Mouse (Mus musculus) embryonic facial prominence, embryonic 14.5 days (tissue): ENCODE measurements around the gene Col5a1. TPM values are rescaled to one million over a fixed set of nuclear protein-coding genes. Genes with fewer than 3 reads are reported as not detected.
A peak's percentile ranks its signal among the peaks of the same experiment; 100 is the strongest.

Source experiments
- ATAC-seq: fragments of 200-750 bp; cut with Nextera tagmentation; 2 replicates; pipeline ENCODE4 v1.8.0; 2017; ENCODE audit warnings: low read depth, moderate number of reproducible peaks, moderate TSS enrichment
- DNase-seq: peaks from one replicate; pipeline ENCODE4 v3.0.0-alpha.2; 2015; ENCODE audit warnings: low spot score
- H3K27ac ChIP-seq: fragments of 300-500 bp; sonication (generic); replicated peaks from 2 replicates; pipeline ENCODE4 v1.5.1; 2014; ENCODE audit warnings: low read depth, mild to moderate bottlenecking, low read length, moderate library complexity
- H3K27me3 ChIP-seq: fragments of 300-500 bp; sonication (generic); replicated peaks from 2 replicates; pipeline ENCODE4 v1.6.1; 2014; ENCODE audit warnings: low read length; ENCODE audit not compliant: control insufficient read depth, insufficient read depth
- H3K36me3 ChIP-seq: fragments of 300-500 bp; sonication (generic); 2 replicates; pipeline ENCODE4 v1.6.1; 2014; ENCODE audit warnings: low read length, mixed read lengths; ENCODE audit not compliant: control insufficient read depth, insufficient read depth
- H3K4me1 ChIP-seq: fragments of 300-500 bp; sonication (generic); 2 replicates; pipeline ENCODE4 v1.6.1; 2014; ENCODE audit warnings: antibody characterized with exemption, low read length; ENCODE audit not compliant: control insufficient read depth, insufficient read depth
- H3K4me2 ChIP-seq: fragments of 300-500 bp; sonication (generic); 2 replicates; pipeline ENCODE4 v1.6.1; 2014; ENCODE audit warnings: low read depth, mild to moderate bottlenecking, low read length, moderate library complexity, mixed read lengths
- H3K4me3 ChIP-seq: fragments of 300-500 bp; sonication (generic); 2 replicates; pipeline ENCODE4 v1.5.1; 2014; ENCODE audit warnings: low read depth, mild to moderate bottlenecking, low read length
- H3K9ac ChIP-seq: fragments of 300-500 bp; sonication (generic); 2 replicates; pipeline ENCODE4 v1.6.1; 2014; ENCODE audit warnings: low read depth, mild to moderate bottlenecking, low read length, moderate library complexity, mixed read lengths
- H3K9me3 ChIP-seq: fragments of 300-500 bp; sonication (generic); 2 replicates; pipeline ENCODE4 v1.6.1; 2016; ENCODE audit warnings: low read length; ENCODE audit not compliant: control insufficient read depth
- WGBS: fragments of 180-500 bp; shearing (Covaris S2); extraction: QIAGEN DNeasy Blood & Tissue Kit; methylation state at CpG from one replicate; pipeline ENCODE4 v1.1.7; 2014; 5-methylcytosine and 5-hydroxymethylcytosine counted together
- polyA plus RNA-seq: library from polyadenylated mRNA; unstranded; fragments of >200 nt; fragmentation: Nextera tagmentation; extraction: Ambion mirVana; gene quantifications from 2 replicates; pipeline ENCODE4 v1.2.1, GENCODE M21; 2014

The Col5a1 gene
- polyA plus RNA-seq, 1 experiment from 2014 or later = 253 TPM

DNA sequence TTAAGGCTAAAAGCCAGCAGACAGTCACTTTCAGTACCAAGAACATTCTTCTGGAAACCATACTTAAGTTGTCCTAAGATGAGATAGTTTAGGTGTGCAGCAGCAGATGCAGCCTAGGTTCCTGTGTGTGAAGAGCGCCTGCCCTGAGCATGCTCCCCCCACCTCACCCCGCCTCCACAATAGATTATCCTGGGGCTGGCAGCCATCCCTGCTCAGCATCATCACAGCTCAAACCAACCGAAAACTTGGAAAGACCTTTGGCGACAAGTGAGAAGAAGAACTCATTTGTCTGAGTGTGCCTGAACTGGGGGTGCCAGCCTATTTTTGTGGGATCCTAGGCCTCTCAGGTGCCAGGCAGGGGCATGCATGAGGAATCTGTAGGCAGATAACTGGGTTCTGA, 139.6 kb downstream of the Col5a1 start:
- Histone ChIP-seq H3K9me3 (no peaks in the 10 kb centered on the region), H3K27ac (no peak overlapping the region), H3K4me2 (no peak overlapping the region), H3K9ac (no peak overlapping the region), H3K36me3 (peaks cover 90% of the 10 kb centered on the region), H3K27me3 (no peaks in the 10 kb centered on the region), H3K4me3 (no peak overlapping the region), H3K4me1 (no peaks in the 10 kb centered on the region)
- WGBS = 95% methylated on average over 4 of the region's 4 CpGs
- no peak for DNase-seq
- no peak for ATAC-seq

DNA sequence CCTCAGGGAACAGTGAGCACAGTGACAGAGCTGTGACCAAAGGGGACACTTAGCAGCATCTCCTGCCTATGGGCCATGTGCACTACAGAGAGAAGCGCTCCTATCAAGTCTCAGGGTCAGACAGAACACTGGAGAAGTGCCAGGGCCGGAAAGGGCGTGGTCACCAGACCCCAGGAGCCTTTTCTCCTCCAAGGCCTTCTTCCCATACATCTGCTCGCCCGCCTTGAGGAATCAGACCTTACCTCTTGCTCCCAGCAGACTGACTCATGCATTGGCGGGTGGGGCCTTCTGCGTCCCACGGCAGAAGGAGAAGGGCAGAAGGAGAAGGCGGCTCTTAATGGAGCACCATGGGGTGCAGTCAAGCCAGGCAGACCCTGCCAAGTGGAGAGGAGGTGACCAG, 145.6 kb downstream of the Col5a1 start:
- Histone ChIP-seq H3K4me2 (no peak overlapping the region), H3K36me3 (peaks cover 99% of the 10 kb centered on the region), H3K4me3 (no peak overlapping the region), H3K4me1 (no peaks in the 10 kb centered on the region), H3K27me3 (no peaks in the 10 kb centered on the region), H3K27ac (no peak overlapping the region), H3K9me3 (no peaks in the 10 kb centered on the region), H3K9ac (no peak overlapping the region)
- WGBS = 79% methylated on average over 9 of the region's 9 CpGs
- DNase-seq (no peak), ATAC-seq (no peak)

DNA sequence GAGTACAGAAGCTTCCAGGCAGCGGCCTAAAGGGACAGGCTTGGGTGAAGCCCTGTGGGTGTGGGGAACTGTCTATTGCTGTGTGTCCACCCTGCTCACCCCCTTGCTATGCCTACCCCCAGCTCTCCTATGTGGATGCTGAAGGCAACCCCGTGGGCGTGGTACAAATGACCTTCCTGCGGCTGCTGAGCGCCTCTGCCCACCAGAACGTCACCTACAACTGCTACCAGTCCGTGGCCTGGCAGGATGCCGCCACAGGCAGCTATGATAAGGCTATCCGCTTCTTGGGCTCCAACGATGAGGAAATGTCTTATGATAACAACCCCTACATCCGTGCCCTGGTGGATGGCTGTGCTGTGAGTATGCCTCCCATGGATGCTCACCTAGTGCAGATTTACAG, 146.2 kb downstream of the Col5a1 start:
- Histone ChIP-seq H3K4me3 (no peak overlapping the region), H3K36me3 (peaks cover 99% of the 10 kb centered on the region), H3K27ac (no peak overlapping the region), H3K4me2 (no peak overlapping the region), H3K9ac (no peak overlapping the region), H3K27me3 (no peaks in the 10 kb centered on the region), H3K9me3 (no peaks in the 10 kb centered on the region), H3K4me1 (no peaks in the 10 kb centered on the region)
- WGBS = 93% methylated on average over 11 of the region's 11 CpGs
- ATAC-seq (no peak), DNase-seq (no peak)

DNA sequence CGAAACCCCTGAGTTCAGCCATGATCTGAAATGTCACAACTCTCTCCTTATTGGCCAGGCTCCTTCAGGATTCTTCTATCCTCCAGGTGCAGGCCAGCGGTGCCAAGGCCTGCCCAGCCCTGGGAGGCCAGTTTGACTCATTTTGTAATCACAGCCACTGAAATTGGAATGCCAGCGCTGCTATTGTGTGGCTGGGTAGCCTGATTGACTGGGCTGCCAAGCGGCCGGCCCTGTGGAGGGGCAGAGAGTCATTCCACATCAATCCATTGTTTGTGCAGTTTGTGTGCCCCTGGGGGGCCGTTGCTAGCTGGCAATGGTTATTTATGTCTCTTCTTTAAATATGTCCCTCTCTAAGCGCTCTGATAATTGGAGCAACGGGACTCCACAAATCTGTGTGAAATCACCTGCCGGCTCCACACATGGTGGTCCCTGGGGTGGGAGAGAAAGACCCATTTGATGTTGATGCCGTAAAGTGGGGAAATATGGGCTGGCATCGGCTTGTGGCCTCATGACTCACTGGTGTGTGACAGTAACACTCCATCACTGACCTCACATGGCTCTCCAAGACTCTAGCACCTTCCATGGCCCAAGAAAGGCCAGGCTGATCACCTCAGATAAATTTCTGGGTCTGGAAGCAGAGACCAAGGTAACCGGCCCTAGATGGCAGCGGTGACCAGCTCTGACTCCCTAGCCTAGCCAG, 147.9 kb downstream of the Col5a1 start:
- no peak overlapping the region for H3K27ac ChIP-seq
- H3K4me2 ChIP-seq = no peak overlapping the region
- ATAC-seq = no peak
- H3K36me3 ChIP-seq = peaks cover 97% of the 10 kb centered on the region
- no peaks in the 10 kb centered on the region for H3K9me3 ChIP-seq
- H3K4me3 ChIP-seq = no peak overlapping the region
- no peaks in the 10 kb centered on the region for H3K27me3 ChIP-seq
- WGBS = 80% methylated on average over 13 of the region's 13 CpGs
- DNase-seq = no peak
- no peak overlapping the region for H3K9ac ChIP-seq
- no peaks in the 10 kb centered on the region for H3K4me1 ChIP-seq

DNA sequence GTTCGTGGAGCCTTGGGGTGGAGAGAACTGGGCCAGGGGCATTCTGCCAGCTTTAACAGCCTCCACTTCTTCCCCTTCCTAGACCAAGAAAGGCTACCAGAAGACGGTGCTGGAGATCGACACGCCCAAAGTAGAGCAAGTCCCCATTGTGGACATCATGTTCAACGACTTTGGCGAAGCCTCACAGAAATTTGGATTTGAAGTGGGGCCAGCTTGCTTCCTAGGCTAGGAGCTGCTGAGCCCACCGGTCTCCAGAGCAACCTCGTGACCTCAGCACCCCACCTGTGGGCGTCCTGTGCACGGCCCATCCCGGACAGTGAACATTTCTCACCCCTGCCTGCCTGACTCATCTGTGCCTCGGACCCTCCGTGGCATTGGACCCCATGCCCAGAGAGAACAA, 150.6 kb downstream of the Col5a1 start:
- H3K4me1 ChIP-seq = no peaks in the 10 kb centered on the region
- ATAC-seq (no peak), DNase-seq (no peak)
- no peak overlapping the region for H3K9ac ChIP-seq
- no peaks in the 10 kb centered on the region for H3K27me3 ChIP-seq
- no peak overlapping the region for H3K4me3 ChIP-seq
- no peak overlapping the region for H3K4me2 ChIP-seq
- WGBS = 88% methylated on average over 13 of the region's 13 CpGs
- no peaks in the 10 kb centered on the region for H3K9me3 ChIP-seq
- H3K27ac ChIP-seq = no peak overlapping the region
- H3K36me3 ChIP-seq = peaks cover 75% of the 10 kb centered on the region

DNA sequence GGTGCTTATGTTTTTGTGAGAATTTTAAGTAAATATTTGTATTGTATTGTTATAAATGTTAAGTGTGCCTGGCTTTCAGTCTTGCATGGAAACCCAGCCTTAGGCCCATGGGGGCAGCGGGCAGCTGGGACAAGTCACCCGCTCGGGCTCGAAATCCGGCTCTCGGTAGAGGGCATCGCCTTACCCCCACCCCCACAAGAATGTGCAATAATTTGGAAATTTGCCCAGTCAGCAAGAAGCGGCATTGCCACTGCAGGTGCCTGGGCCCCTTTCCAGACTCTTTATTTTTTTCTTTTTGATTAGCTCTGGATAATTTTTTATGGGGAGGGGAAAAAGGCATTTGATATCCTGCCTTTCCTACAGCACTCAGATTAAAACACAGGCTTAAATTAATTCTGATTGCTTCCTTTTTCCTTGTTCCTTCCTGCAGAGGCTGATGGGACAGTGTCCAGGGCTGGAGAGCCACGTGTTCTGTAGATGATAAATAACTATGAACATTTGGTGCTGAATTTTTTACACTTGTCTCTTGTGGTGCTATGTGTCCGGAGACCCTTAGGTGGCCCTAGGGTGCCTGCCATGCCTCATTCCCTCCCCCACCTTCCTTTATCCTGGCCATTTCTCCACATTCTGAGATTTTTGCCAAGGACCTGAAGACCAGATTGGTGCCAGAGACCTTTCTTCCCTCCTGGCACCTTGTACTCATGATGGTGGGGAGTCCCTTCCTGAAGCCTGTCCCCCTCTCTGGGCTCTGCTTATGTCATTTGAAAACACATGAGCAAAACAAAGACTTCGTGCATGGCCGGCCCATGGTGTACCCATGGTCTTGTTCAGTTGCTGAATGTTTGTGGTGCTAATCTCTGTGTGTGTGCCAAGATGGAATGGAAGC, 151.5 kb downstream of the Col5a1 start:
- Histone ChIP-seq H3K9me3 (no peaks in the 10 kb centered on the region), H3K27ac (peak overlapping the region; percentile 15; the same call in 1 of the 2 replicates), H3K4me2 (no peak overlapping the region), H3K4me3 (no peak overlapping the region), H3K27me3 (no peaks in the 10 kb centered on the region), H3K36me3 (peaks cover 65% of the 10 kb centered on the region), H3K9ac (no peak overlapping the region), H3K4me1 (no peaks in the 10 kb centered on the region)
- ATAC-seq (peak; percentile 53), DNase-seq (peak; percentile 78)
- 65% methylated on average over 12 of the region's 12 CpGs for WGBS

DNA sequence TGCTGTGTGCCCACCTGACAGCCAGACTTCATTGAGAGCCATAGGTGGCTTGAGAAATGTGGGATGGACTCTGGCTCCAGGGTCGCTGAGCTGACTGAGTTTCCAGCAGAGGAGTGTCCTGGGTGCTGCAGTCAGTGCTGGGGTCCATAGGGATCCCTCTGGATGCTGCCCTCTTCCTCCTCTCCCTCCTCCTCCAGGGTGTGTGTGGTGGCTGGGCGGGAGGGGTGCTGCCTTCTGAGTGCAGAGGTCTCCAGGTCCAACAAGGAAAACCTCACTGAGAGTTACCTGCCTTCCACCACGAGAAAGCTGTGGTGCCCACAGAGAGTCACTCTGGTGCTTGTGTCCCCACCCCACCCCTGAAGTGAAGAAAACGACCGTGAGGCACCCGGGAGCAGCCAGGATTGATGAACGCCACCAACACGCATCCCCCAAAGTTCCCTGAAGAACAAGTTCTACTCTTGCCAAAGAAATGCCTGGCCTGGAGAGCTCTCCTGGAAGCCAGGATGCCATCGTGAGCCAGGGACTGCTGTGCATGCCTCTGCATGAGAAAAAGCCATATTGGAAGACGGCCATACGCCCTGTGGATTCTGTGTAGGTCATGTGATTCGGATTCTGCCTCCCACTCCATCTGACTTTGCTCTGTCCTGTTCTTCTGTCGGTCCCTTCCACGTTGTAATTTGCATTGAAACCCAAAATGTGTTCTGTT, 152.3 kb downstream of the Col5a1 start:
- no peak overlapping the region for H3K4me2 ChIP-seq
- DNase-seq (peak; percentile 25), ATAC-seq (no peak)
- 72% methylated on average over 14 of the region's 14 CpGs for WGBS
- peaks cover 57% of the 10 kb centered on the region for H3K36me3 ChIP-seq
- no peak overlapping the region for H3K27ac ChIP-seq
- no peaks in the 10 kb centered on the region for H3K4me1 ChIP-seq
- no peaks in the 10 kb centered on the region for H3K9me3 ChIP-seq
- no peaks in the 10 kb centered on the region for H3K27me3 ChIP-seq
- no peak overlapping the region for H3K9ac ChIP-seq
- no peak overlapping the region for H3K4me3 ChIP-seq

DNA sequence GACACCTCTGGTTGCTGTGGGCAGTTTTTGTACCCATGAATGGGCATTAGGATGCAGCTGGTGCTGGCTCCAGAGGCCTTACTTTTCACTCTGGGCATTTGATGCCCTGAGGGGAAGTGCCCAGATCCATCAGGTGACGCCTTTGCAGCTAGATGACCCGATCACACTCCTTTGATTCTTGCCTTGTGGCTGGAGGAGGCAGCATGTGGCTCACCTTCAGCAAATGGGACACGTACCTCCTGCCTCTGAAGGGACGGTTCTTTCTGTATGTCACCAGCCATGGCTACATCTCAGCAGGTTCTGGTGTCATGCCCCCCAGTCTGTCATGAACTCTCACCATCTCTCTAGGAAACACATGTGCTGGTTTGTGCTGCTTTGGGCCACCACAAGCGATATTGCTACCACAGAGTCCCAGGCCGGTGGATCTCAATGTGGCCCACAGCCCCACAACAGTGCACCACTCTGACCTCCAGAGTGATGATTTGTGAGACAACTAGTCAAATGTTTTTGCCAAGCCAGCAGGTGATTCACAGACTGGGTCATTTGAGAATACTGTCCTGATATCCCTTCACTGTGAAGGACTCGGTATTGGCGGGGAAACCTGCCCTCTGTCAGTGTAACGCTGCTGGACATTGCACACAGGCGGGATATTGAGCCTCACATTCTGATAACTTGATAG, 153.6 kb downstream of the Col5a1 start:
- Histone ChIP-seq H3K27ac (no peak overlapping the region), H3K9me3 (no peaks in the 10 kb centered on the region), H3K27me3 (no peaks in the 10 kb centered on the region), H3K36me3 (peaks cover 45% of the 10 kb centered on the region), H3K4me3 (no peak overlapping the region), H3K4me1 (no peaks in the 10 kb centered on the region), H3K9ac (no peak overlapping the region), H3K4me2 (no peak overlapping the region)
- ATAC-seq = no peak
- 86% methylated on average over 10 of the region's 10 CpGs for WGBS
- DNase-seq = no peak
